Mouse (Mus musculus) CD4-positive helper T cell, adult 2 months (primary cell): ENCODE results near the gene Clybl.

Experiments used
- DNase-seq: peaks from one replicate; pipeline ENCODE4 v3.0.0-alpha.2; 2012; ENCODE audit warnings: low read depth, missing footprints, low spot score

Gene Clybl

DNA sequence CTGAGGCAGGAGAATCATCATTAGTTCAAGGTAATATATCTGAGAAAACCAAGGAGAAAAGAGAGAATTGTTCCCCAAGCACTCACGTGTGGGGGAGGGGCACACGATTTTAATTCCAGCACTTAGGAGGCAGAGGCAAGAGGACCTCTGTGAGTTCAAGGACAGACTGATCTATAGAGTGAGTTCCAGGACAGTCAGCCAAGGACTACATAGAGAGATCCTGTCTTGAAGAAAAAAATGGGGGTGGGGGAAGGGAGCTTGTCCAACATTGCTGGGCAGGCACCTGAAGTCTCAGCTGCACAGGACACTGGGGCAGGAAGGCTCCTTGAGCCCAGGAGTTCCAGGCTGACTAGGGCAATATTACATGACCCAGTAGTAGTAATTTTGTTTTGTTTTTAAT is 233.3 kb downstream of the Clybl start:
- no peak for DNase-seq

DNA sequence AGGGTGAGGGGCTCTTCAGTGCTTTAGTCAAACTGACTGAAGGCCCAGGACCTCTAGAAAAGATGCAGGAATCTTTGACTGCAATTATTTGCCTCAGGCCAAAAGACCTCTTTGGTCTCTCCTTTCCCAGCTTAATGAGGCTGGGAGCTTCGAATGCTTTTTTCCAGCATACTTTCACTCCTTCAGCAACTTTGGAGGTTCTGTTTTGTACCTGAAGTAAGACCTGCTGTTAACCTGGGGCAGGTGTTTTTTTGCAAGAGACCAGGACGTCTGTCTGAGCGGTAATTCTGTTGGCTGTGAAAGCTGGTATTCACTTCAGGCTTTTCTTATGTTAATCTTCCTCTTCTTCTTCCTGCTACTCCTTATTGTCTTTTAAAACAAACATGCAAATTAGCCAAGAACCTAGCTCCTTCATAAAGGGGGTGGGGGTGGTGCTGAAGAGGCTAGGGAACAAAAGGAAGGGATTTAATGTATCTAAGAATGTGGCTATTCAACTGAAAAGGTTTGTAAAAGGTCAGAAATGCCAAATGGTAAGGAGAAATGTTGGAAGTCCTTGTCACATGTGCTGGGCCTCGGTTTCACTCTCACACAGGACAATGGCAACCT is 234.8 kb downstream of the Clybl start:
- DNase-seq = no peak

DNA sequence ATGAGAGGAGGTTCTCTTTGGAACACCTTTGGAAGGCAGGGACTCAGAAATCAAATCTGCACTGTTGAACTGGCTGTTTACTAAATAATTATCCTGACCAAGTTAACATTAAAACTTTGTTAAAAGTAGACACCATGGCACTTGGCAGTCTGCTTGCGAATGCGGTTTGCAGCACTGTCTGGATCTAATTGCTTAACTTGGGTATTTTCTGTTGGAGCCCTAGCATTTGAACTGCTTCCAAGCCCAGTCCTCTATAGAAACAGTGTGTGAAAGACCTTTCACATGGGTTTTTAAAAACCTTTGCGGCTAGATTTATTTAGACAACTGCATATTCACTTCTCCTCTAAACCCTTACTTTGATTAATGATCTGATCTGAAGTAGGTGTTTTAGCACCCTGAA is 242.9 kb downstream of the Clybl start:
- DNase-seq = no peak

DNA sequence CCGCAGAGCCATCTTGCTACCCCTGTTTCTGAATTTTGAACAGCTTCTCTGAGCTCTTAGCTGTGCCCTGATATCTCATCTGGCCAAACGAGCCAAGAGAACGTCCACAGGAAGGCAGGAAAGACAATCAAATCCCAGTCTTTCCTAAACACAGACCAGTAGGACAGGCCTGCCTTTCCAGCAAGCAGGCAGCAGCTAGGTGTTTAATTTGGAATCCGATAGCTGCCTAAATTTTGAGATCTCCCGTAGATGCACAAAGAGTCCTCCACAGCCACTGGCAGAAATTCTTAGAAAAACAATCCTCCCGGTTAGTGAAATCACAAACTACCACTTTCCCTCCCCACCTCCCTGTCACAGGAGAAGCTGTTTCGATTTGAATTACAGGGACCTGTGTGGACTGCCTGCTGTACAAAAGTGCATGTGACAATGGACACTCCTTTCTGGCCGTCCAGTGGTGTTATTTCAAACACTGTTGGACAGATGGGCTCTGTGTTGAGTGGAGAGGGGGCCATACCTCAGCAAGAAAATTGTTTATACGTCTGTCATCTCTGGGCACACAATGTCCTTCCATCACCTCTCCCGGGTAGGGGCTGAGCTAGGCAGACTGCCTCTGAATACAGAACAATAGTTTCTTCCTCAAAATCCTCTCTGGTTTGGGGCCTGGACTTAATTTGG is 245.2 kb downstream of the Clybl start:
- no peak for DNase-seq

DNA sequence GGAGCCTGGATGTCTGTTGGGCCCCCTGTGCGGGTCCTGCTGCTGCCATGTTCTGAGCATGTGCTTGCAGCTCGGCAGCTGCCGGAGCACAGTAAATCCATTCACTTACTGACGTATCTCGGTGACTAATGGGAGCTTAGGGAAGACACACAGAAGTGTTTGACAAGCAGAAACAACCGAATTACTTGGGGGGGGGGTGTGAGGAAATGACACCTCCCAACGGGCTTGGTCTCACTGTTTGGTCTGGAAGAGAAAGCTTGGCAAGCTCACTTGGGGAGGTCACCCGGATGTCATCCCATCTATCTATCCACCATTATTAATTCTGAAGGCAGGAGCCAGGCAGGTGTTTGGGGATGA is 245.7 kb downstream of the Clybl start:
- DNase-seq = no peak

DNA sequence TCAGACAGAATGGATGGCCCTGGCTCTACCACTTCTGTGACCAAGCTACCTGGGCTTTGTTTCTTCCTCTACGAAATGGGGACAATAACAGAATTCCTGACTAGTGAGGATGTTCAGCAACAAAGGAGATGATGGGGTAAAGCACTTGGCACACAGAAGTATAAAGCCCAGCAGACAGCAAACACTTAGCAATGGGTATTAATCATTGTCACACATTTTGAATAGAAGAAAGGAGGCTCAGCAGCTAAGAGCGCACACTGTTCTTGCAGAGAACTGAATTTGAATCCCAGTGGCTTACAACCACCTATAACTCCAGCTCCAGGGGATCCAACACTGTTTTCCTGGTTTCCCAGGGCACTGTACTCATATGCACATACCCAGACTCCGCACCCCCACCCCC is 246.2 kb downstream of the Clybl start:
- no peak for DNase-seq

DNA sequence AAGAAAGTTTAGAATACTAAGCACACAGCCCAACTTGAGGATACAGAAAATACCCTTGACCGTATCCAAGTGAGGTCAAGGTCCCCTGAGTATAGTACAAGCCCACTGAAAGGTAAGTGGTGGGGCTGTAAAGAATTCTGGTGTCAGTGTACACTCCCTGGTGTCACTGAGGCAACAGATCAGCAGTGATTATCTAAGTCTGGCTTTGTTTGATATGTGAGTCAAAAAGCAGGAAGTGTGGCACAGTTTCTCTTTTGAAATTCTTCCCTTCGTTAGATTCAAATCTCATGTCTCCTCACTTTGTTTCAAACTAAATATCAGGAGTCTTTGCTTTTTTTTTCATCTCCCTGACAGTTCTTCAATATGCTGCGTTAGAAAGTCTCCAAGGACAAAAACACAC is 251.1 kb downstream of the Clybl start:
- no peak for DNase-seq

DNA sequence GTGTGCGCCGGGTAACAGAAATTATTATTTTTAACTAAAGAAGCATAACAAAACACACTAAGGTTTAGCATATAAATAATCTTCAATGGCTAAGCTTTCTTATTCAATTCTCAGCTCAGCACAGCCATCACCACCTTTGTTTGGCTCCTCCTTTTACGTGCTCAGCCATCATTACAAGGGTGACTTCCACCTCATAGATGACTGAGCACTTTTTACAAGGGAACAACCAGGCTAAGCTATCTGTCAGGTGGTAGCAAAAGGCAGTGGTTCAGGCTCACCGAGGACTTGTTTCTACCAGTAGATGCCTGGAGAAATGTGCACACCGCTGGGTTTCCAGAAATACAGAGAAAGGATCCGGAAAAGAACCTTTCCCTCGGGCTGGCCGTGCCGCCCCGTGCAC is 252.5 kb downstream of the Clybl start:
- no peak for DNase-seq

DNA sequence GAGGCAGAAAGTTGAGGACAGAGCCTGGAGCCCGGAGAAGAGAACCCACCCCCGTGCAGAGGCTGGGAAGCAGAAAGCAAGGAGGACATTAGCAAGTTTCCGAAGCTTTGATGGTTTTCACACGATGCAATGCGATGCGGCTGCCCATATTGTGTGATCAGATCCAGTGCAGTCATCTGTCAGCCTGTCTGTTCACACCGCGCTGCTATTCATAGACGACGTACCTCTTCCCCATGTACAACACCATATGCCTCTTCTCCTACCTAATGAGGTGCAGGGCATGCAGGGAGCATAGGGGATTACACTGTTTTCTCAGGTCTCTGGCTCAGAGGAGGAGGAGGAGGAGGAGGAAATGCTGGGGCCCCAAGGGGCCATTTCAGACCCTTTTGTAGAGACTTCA is 255.3 kb downstream of the Clybl start:
- DNase-seq = no peak

DNA sequence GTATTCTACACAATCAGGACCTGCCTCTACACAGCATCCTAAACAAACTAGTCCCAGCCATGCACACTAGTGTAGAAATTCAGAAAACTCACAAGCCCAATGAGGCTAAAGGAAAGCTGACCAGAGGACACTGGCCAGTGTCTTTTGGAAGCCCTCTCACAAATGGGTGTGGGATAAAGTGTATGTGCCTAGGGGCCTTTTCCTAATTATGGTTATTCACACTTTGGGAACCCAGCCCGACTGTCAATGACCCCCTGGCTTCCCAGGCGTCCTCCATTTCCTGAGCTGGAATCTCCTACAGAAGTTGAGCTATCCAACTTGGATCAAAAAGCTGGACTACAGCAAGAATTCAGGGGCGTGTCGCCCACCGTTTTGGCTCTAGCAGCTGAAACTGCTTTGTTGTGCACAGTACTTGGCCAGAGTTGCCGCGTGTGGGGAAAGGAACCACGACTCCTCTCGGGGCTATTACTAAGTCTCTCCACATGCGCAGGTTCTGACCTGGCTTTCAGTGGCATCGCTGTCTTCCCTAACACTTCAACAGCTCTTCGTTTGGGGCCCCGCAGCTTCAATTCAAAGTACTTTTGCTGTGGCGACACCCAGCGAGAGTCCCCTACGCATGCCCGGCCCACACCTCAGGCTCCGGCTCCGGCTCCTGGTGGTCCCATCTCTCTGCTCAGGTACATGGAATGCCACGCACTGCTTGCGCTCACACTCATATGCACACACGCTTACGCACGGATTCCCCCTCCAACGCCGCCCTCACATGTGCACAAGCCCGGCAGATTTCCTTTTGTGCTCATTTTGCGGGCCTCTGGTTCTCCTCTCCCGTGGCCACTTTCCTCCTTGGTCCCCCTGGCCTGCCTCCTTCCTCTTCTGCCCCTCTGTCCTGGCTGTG is 268.3 kb downstream of the Clybl start:
- DNase-seq = no peak

DNA sequence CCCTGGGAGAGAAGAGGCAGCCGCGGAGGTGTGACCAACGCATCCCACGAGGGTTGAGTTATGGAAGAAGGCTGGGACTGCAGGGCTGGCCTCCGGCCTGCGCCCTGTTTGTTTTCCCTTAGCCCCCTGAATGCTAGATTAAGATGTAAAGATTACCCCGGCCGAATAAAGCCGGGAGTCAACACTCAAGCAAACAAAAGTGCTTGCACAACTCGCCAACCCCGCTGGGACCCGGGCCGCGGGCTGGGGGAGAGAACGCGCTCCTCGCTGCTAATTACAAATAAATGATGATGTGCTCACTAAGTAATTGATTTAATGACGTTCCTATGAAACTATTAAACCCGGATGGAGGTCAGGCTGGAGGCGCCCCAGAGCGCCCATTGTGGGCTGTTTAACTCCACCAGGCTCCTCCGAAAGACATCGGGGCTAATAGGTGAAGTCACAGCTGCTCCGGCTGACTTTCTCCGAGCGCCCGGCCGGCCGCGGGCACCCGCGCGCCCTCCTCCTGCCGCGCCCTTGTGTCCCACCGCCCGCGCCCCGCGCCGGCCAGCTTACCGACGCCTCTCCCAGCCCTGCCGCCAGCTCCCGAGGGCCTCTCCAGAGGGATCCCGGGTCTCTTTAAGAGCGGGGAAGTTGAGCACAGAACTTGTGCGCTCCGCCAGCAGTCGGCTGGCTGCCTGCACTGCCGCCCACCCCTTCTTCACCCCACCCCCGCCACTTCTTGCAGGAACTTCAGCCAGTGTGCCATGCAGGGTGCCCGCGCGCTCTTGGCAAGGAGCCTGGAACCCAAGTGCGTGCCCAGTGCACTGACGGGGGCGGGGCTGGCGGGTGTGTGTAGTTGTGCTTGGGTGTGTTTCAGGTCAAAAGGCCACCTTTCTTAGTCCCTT is 269.2 kb downstream of the Clybl start, which contains the start of gene Gm5089:
Gene Gm5089, minus strand, starts transcription at position 620 of the 887 bp plus-strand sequence.
- no peak for DNase-seq

DNA sequence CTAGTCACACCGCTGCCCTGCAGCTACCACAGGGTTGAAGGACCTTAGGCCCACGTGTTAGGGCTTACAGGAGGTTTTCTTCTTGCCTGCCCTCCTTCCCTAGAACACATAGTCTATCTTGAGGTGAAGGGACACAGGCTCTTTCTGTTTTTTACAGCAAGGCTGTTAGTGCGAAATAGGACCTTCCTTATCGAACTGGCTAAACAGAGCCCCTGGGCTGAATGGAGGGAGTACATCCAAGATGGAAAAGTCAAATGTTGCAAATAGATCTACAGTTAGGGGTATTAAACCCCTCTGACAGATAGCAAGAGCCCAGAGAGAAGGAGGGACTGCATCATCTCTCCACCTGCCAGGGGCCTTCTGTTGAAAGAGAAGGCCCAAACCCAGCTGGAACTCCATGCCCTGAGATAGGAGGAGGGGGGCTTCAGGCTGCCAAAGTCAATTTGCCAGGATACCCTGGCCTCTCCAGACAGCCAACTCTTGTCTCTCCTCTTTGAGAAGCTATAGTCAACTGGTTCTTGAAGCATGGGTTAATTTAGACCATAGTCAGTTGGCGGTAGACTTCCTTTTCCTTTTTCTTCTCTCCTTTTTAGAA is 270.1 kb downstream of the Clybl start:
- no peak for DNase-seq
